In genomic region chr12:57764720-57765119, GRCm38 (mm10) we compare ENCODE assay signal across 16 mouse cellular contexts.
"Had no signal": no experiment of that assay in that cellular context is flagged by ENCODE, and none has a peak within 500 bp of the region (broad histone marks: within the 10 kb centered on the region; RNA-seq: fewer than 3 reads in every experiment).

No protein-coding gene starts in this region.

- H3K4me1 ChIP-seq: neural tube, embryonic 13.5 days; neural tube, embryonic 15.5 days; stomach, embryonic 15.5 days had no signal

- H3K9me3 ChIP-seq: neural tube, embryonic 13.5 days; neural tube, embryonic 15.5 days; stomach, embryonic 15.5 days had no signal

- H3K4me2 ChIP-seq: neural tube, embryonic 13.5 days; neural tube, embryonic 15.5 days; stomach, embryonic 15.5 days had no signal

- H3K27ac ChIP-seq: neural tube, embryonic 13.5 days; neural tube, embryonic 15.5 days; stomach, embryonic 15.5 days; stomach, postnatal 0 days had no signal

- H3K27me3 ChIP-seq: neural tube, embryonic 13.5 days; neural tube, embryonic 15.5 days; stomach, embryonic 15.5 days had no signal

- H3K4me3 ChIP-seq: neural tube, embryonic 13.5 days; neural tube, embryonic 15.5 days; stomach, embryonic 15.5 days had no signal

- H3K36me3 ChIP-seq: neural tube, embryonic 13.5 days; neural tube, embryonic 15.5 days; stomach, embryonic 15.5 days had no signal

- DNase-seq: retina, postnatal 1 day; right cerebral cortex, adult 18-20 months; right cerebral cortex, postnatal 14 days; right cerebral cortex, postnatal 25 days; right cerebral cortex, postnatal 4 days; spleen, adult 18-20 months; thymus, adult 18-20 months; thymus, adult 2 months; thymus, postnatal 14 days; thymus, postnatal 25 days; thymus, postnatal 36 days; thymus, postnatal 4 days had no signal

- H3K9ac ChIP-seq: neural tube, embryonic 13.5 days; neural tube, embryonic 15.5 days; stomach, embryonic 15.5 days had no signal
